Mouse (Mus musculus): ENCODE measurements around the gene Tnfaip8l1. TPM values are rescaled to one million over a fixed set of nuclear protein-coding genes. Genes with fewer than 3 reads are reported as not detected.

Gene Tnfaip8l1
- polyA plus RNA-seq, 1 experiment from 2014 or later: 13.7 TPM

DNA sequence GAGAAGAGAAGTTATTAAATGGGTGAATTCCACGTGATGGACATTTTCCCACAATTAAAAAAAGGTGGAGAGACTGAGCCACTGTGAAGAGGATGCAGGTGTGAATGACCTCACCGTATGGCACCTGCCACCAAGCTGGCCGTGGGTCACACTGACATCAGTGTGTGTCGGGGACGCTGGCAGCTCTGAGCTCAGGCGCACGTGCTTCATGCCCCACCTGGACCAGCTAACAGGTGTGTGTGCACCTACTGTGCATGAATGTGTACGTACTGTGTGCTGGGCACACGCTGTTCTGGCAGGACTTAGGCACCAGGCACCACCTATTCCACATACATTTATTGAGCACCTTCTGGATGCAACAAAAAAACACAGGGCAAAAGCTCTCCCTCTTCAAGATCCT lies 17.7 kb upstream of the Tnfaip8l1 start:
- no peaks in the 10 kb centered on the region for H3K36me3 ChIP-seq (ENCODE audit: control insufficient read depth, insufficient read depth, low read length)
- H3K27ac ChIP-seq (ENCODE audit: low read length): no peak overlapping the region
- no peak overlapping the region for H3K4me2 ChIP-seq (replicated peaks; ENCODE audit: low read depth, low read length)
- WGBS: 68% methylated on average over 9 of the region's 9 CpGs
- no peak overlapping the region for H3K4me3 ChIP-seq (ENCODE audit: low read depth, low read length)
- H3K9me3 ChIP-seq (ENCODE audit: control insufficient read depth, low read depth, low read length): no peaks in the 10 kb centered on the region
- H3K9ac ChIP-seq (replicated peaks; ENCODE audit: low read depth, low read length): no peak overlapping the region
- peaks cover 11% of the 10 kb centered on the region; the same call in 1 of the 2 replicates for H3K4me1 ChIP-seq (ENCODE audit: control insufficient read depth, insufficient read depth, low read length)
- no peak for ATAC-seq (ENCODE audit: insufficient number of reproducible peaks, insufficient read depth, low FRiP score, low read depth)
- H3K27me3 ChIP-seq (ENCODE audit: control insufficient read depth, insufficient read depth, low read length): peaks cover 38% of the 10 kb centered on the region

DNA sequence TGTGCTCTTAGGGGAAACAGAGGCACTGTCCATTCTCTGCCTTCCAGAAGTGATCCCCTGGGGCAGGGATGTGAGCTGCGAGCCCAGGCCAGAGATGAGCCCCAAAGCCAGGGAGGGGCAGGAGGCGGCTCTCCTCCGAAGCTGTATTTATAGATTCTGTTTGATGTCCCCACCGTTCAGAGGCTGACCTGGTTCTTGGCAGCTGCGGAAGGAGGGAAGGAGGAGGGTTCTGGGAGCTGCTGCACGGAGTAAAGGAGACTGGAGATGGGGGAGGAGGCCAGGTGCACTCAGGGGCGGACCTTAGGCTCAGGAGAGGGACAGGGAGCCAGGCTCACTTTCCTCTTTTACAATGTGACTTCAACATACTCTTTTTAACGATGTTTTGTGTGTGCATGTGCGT lies 16.1 kb upstream of the Tnfaip8l1 start:
- Histone ChIP-seq H3K4me1 (ENCODE audit: control insufficient read depth, insufficient read depth, low read length) (peaks cover 8% of the 10 kb centered on the region; the same call in 1 of the 2 replicates), H3K27me3 (ENCODE audit: control insufficient read depth, insufficient read depth, low read length) (peaks cover 27% of the 10 kb centered on the region), H3K4me2 (replicated peaks; ENCODE audit: low read depth, low read length) (no peak overlapping the region), H3K9me3 (ENCODE audit: control insufficient read depth, low read depth, low read length) (no peaks in the 10 kb centered on the region), H3K4me3 (ENCODE audit: low read depth, low read length) (no peak overlapping the region), H3K27ac (ENCODE audit: low read length) (no peak overlapping the region), H3K36me3 (ENCODE audit: control insufficient read depth, insufficient read depth, low read length) (no peaks in the 10 kb centered on the region), H3K9ac (replicated peaks; ENCODE audit: low read depth, low read length) (no peak overlapping the region)
- no peak for ATAC-seq (ENCODE audit: insufficient number of reproducible peaks, insufficient read depth, low FRiP score, low read depth)
- WGBS: 26% methylated on average over 9 of the region's 9 CpGs

DNA sequence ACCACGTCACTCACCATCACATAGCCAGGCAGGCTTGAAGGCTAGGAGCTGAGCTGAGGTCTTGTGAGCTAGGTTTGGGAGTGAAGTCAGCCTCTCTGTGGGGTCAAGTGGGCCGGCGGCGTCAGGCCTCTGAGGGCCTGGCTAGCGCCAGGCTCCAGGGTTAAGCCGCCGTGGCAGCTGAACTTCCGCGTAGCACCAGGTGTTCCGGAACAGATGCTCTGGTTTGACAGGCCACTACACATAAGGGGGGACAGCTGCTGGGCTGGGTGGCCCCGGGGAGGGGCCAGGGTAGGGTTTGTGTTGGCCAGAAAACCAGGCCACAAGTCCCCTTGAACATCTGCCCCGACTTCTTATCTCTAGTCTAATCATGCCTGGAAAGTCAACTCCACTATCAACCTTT lies 14.9 kb upstream of the Tnfaip8l1 start:
- no peak overlapping the region for H3K4me2 ChIP-seq (replicated peaks; ENCODE audit: low read depth, low read length)
- no peaks in the 10 kb centered on the region for H3K9me3 ChIP-seq (ENCODE audit: control insufficient read depth, low read depth, low read length)
- no peak overlapping the region for H3K27ac ChIP-seq (ENCODE audit: low read length)
- 47% methylated on average over 12 of the region's 12 CpGs for WGBS
- no peak overlapping the region for H3K4me3 ChIP-seq (ENCODE audit: low read depth, low read length)
- H3K27me3 ChIP-seq (ENCODE audit: control insufficient read depth, insufficient read depth, low read length): peaks cover 19% of the 10 kb centered on the region
- H3K9ac ChIP-seq (replicated peaks; ENCODE audit: low read depth, low read length): no peak overlapping the region
- H3K36me3 ChIP-seq (ENCODE audit: control insufficient read depth, insufficient read depth, low read length): no peaks in the 10 kb centered on the region
- ATAC-seq (ENCODE audit: insufficient number of reproducible peaks, insufficient read depth, low FRiP score, low read depth): no peak
- H3K4me1 ChIP-seq (ENCODE audit: control insufficient read depth, insufficient read depth, low read length): 0 out of 2 replicates have a peak, but pooled peaks cover under 1% of the 10 kb centered on the region

DNA sequence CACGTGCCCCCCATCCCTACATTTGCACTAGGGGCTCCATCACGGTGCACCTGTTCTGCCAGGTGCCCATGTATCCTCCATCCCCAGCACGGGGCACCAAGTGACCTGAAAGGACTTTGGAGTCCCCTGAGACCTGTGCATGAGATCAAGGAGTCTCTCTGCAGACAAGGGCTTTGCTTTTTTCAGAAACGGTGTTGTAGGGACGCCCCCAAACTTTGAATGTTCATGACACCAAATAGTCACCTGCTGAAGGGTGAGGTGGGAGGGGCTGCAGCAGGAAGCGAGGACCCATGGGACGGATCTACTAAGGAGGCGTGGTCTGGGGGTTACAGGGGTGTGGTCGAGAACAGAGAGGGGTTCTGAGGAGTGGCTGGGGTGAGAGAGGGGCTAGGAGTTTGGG lies 14.0 kb upstream of the Tnfaip8l1 start:
- H3K27ac ChIP-seq (ENCODE audit: low read length): no peak overlapping the region
- ATAC-seq (ENCODE audit: insufficient number of reproducible peaks, insufficient read depth, low FRiP score, low read depth): no peak
- no peak overlapping the region for H3K9ac ChIP-seq (replicated peaks; ENCODE audit: low read depth, low read length)
- H3K4me3 ChIP-seq (ENCODE audit: low read depth, low read length): peak overlapping the region; percentile 20; the same call in 1 of the 2 replicates
- no peaks in the 10 kb centered on the region for H3K9me3 ChIP-seq (ENCODE audit: control insufficient read depth, low read depth, low read length)
- WGBS: 21% methylated on average over 9 of the region's 9 CpGs
- peaks cover 19% of the 10 kb centered on the region for H3K27me3 ChIP-seq (ENCODE audit: control insufficient read depth, insufficient read depth, low read length)
- H3K4me1 ChIP-seq (ENCODE audit: control insufficient read depth, insufficient read depth, low read length): no peaks in the 10 kb centered on the region
- peak overlapping the region; percentile 31 for H3K4me2 ChIP-seq (replicated peaks; ENCODE audit: low read depth, low read length)
- H3K36me3 ChIP-seq (ENCODE audit: control insufficient read depth, insufficient read depth, low read length): no peaks in the 10 kb centered on the region

DNA sequence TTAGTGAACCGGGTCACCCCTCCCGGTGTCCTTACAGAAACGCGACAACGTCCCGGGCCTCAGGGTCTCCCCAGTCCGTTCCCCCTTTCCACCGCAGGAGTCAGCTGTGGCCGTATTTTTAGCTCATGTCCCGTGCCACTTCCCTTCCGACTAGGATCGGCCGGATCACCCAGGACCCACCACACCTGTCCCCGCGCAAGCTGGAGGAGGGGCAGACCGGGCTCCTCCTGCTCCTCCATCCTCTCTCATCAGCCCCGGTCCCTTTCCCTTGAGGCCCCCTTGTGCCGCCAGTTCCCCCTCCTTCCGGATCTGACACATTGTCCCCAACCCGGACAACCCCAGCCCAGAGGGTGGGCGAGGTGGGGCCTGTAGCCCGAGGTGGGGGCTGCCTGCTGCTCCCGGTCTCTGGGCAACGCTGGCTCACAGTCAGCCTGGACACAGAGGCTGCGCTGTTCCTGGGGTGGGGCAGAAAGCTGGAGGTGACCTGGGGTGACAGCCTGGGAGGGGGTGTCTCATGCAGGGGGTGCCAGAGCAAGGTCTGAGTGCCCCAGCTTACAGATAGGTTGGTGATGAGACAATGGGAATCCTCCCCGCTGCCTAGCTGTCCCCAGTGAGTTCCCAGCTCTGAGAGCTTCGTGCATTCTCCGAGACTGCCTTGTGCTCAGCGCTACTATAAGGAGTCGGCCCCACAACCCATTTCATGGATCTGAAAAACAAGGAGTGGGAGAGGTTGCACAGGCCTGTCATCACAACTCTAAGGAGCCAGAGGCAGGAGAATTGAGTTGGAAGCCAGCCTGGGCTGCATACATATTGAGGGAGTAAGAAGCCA lies 13.3 kb upstream of the Tnfaip8l1 start:
- peaks cover 19% of the 10 kb centered on the region for H3K27me3 ChIP-seq (ENCODE audit: control insufficient read depth, insufficient read depth, low read length)
- no peaks in the 10 kb centered on the region for H3K36me3 ChIP-seq (ENCODE audit: control insufficient read depth, insufficient read depth, low read length)
- H3K9ac ChIP-seq (replicated peaks; ENCODE audit: low read depth, low read length): no peak overlapping the region
- H3K27ac ChIP-seq (ENCODE audit: low read length): no peak overlapping the region
- H3K4me1 ChIP-seq (ENCODE audit: control insufficient read depth, insufficient read depth, low read length): 0 out of 2 replicates have a peak, but pooled peaks cover 3% of the 10 kb centered on the region
- ATAC-seq (ENCODE audit: insufficient number of reproducible peaks, insufficient read depth, low FRiP score, low read depth): no peak
- H3K4me3 ChIP-seq (ENCODE audit: low read depth, low read length): peak overlapping the region; percentile 20; the same call in 1 of the 2 replicates
- WGBS: 3% methylated on average over 30 of the region's 30 CpGs
- H3K9me3 ChIP-seq (ENCODE audit: control insufficient read depth, low read depth, low read length): no peaks in the 10 kb centered on the region
- H3K4me2 ChIP-seq (replicated peaks; ENCODE audit: low read depth, low read length): peak overlapping the region; percentile 31

DNA sequence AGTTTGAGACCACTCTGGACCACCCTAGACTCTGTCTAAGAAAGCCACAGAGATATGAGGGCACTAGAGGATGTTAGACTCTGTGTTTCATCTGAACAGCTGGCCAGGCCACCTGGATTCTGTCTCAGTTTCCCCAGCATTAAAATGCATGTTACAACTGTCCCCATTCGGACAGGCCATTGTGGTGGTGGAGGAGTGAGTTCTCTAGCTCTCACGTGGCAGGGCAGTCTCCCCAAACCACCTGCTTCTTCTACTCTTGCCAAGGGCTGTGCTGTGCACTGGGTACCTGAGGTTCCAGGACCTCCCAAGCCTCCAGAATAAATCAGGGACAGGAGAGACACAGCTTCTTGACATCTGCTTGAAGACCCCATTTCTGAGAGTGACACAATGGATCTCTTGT lies 12.4 kb upstream of the Tnfaip8l1 start:
- H3K4me3 ChIP-seq (ENCODE audit: low read depth, low read length): no peak overlapping the region
- no peaks in the 10 kb centered on the region for H3K36me3 ChIP-seq (ENCODE audit: control insufficient read depth, insufficient read depth, low read length)
- H3K4me2 ChIP-seq (replicated peaks; ENCODE audit: low read depth, low read length): no peak overlapping the region
- H3K27ac ChIP-seq (ENCODE audit: low read length): no peak overlapping the region
- ATAC-seq (ENCODE audit: insufficient number of reproducible peaks, insufficient read depth, low FRiP score, low read depth): no peak
- H3K4me1 ChIP-seq (ENCODE audit: control insufficient read depth, insufficient read depth, low read length): 0 out of 2 replicates have a peak, but pooled peaks cover 3% of the 10 kb centered on the region
- H3K27me3 ChIP-seq (ENCODE audit: control insufficient read depth, insufficient read depth, low read length): peaks cover 15% of the 10 kb centered on the region
- WGBS: 53% methylated on average over 2 of the region's 2 CpGs
- H3K9ac ChIP-seq (replicated peaks; ENCODE audit: low read depth, low read length): no peak overlapping the region
- no peaks in the 10 kb centered on the region for H3K9me3 ChIP-seq (ENCODE audit: control insufficient read depth, low read depth, low read length)

DNA sequence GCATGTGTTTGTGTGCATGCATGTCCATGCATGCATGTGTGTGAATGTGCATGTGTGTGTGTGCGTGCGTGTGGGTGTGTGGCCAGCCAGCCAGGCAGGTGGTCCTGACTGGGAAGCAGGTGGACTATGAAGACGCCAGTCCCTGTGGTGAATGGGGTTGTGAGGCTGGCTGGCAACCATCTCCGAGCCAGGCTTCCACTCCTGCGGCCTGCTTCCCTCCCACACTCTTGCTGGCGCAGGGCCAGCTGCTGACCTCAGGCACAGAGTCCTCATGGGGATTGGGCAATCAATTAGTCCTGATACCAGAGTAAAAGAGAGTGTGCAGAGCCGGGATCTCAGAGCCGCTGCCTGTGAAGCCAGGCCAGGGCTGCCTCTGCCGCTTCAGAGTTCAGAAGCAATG lies 8.6 kb upstream of the Tnfaip8l1 start:
- 31% methylated on average over 9 of the region's 9 CpGs for WGBS
- Histone ChIP-seq H3K36me3 (ENCODE audit: control insufficient read depth, insufficient read depth, low read length) (no peaks in the 10 kb centered on the region), H3K4me2 (replicated peaks; ENCODE audit: low read depth, low read length) (no peak overlapping the region), H3K27ac (ENCODE audit: low read length) (no peak overlapping the region), H3K4me3 (ENCODE audit: low read depth, low read length) (no peak overlapping the region), H3K9ac (replicated peaks; ENCODE audit: low read depth, low read length) (no peak overlapping the region), H3K27me3 (ENCODE audit: control insufficient read depth, insufficient read depth, low read length) (peaks cover 5% of the 10 kb centered on the region), H3K4me1 (ENCODE audit: control insufficient read depth, insufficient read depth, low read length) (0 out of 2 replicates have a peak, but pooled peaks cover 3% of the 10 kb centered on the region), H3K9me3 (ENCODE audit: control insufficient read depth, low read depth, low read length) (no peaks in the 10 kb centered on the region)
- peak; percentile 63; the same call in 1 of the 2 replicates for ATAC-seq (ENCODE audit: insufficient number of reproducible peaks, insufficient read depth, low FRiP score, low read depth)

DNA sequence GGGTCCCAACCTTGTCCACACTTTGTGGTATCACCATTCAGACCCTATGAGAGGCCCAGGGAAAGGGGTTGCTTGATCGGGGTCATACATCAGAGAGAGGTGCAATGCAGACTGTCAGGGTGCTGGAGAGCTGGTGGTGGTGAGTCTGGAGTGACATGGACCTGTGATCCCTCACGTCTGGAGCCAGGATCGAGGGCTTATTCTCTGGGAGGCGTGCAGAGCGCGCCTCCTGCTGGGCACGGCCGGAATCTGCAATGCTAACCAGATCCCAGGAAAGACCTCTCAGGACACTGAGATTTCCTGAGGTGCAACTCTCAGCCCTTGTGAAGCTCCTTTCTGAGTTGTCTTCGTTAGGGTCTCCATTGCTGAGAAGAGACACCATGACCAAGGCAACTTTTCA lies 2.5 kb upstream of the Tnfaip8l1 start:
- peaks cover 16% of the 10 kb centered on the region for H3K4me1 ChIP-seq (ENCODE audit: control insufficient read depth, insufficient read depth, low read length)
- no peak for ATAC-seq (ENCODE audit: insufficient number of reproducible peaks, insufficient read depth, low FRiP score, low read depth)
- no peak overlapping the region for H3K4me3 ChIP-seq (ENCODE audit: low read depth, low read length)
- no peak overlapping the region for H3K9ac ChIP-seq (replicated peaks; ENCODE audit: low read depth, low read length)
- H3K27ac ChIP-seq (ENCODE audit: low read length): no peak overlapping the region
- no peak overlapping the region for H3K4me2 ChIP-seq (replicated peaks; ENCODE audit: low read depth, low read length)
- no peaks in the 10 kb centered on the region for H3K27me3 ChIP-seq (ENCODE audit: control insufficient read depth, insufficient read depth, low read length)
- H3K36me3 ChIP-seq (ENCODE audit: control insufficient read depth, insufficient read depth, low read length): no peaks in the 10 kb centered on the region
- H3K9me3 ChIP-seq (ENCODE audit: control insufficient read depth, low read depth, low read length): no peaks in the 10 kb centered on the region
- 1% methylated on average over 9 of the region's 9 CpGs for WGBS
